Comparison of ENCODE assay signal across 21 mouse cellular contexts in the genomic region with DNA sequence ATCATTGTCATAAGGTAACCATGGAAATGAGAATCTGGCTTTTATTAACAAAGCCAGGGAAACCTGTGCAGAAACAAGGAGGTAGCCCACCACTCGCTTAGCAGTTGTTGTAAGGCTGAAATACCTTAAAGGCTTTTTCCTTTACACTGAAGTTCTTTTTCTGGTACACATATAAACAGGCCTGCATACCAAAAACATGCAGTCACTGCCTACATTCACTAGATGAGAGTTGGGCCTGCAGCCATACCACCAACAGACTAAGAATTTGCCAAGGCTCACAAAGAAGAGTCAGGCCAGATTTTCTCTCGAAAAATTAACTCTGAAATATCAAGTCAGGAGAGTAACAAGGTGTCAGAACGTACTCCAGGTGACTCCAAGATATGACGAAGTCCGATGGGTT.
DNase-seq lines count a peak whose midpoint lies in the region; ATAC-seq and TF ChIP-seq lines count a peak whose summit lies in the region.
"Had no signal": no experiment of that assay in that cellular context is flagged by ENCODE, and none has a peak within 500 bp of the region (broad histone marks: within the 10 kb centered on the region; RNA-seq: fewer than 3 reads in every experiment).

No protein-coding gene starts in this region.

- no peak overlapping the region for H3K4me3 ChIP-seq in kidney, adult 2 months (ENCODE audit: insufficient read depth, low read depth, low read length)
- no peak overlapping the region for H3K4me3 ChIP-seq in embryonic facial prominence, embryonic 15.5 days (replicated peaks)
- H3K4me3 ChIP-seq in midbrain, embryonic 13.5 days (replicated peaks): no peak overlapping the region
- H3K4me3 ChIP-seq: forebrain, embryonic 13.5 days; heart, embryonic 15.5 days; hindbrain, embryonic 12.5 days; layer of hippocampus, adult 2 months; limb, embryonic 15.5 days; midbrain, embryonic 15.5 days had no signal

- no peak for DNase-seq in kidney, adult 2 months
- DNase-seq in kidney, adult 11 months: no peak
- DNase-seq in NIH3T3 (ENCODE audit: low read depth): peak; percentile 90
- DNase-seq in lung, postnatal 36 days: peak; percentile 11
- no peak for DNase-seq in adrenal gland, adult 8-10 months
- DNase-seq: adrenal gland, adult 2 months; cerebellum, adult 11-12 months; heart, adult 11 months; kidney, postnatal 10 days; retina, postnatal 1 day; thymus, postnatal 4 days had no signal

- peaks cover 6% of the 10 kb centered on the region; the same call in 1 of the 2 replicates for H3K4me1 ChIP-seq in kidney, adult 2 months (ENCODE audit: control insufficient read depth, insufficient read depth, low read length)
- H3K4me1 ChIP-seq in embryonic facial prominence, embryonic 15.5 days: no peaks in the 10 kb centered on the region
- H3K4me1 ChIP-seq in midbrain, embryonic 13.5 days (replicated peaks): no peaks in the 10 kb centered on the region
- H3K4me1 ChIP-seq: forebrain, embryonic 13.5 days; heart, embryonic 15.5 days; hindbrain, embryonic 12.5 days; limb, embryonic 15.5 days; midbrain, embryonic 15.5 days had no signal

- H3K27me3 ChIP-seq in kidney, adult 2 months (replicated peaks; ENCODE audit: control insufficient read depth, insufficient read depth, low read length): no peaks in the 10 kb centered on the region
- H3K27me3 ChIP-seq in embryonic facial prominence, embryonic 15.5 days: no peaks in the 10 kb centered on the region
- no peaks in the 10 kb centered on the region for H3K27me3 ChIP-seq in midbrain, embryonic 13.5 days
- H3K27me3 ChIP-seq: forebrain, embryonic 13.5 days; heart, embryonic 15.5 days; hindbrain, embryonic 12.5 days; limb, embryonic 15.5 days; midbrain, embryonic 15.5 days had no signal

- no peaks in the 10 kb centered on the region for H3K36me3 ChIP-seq in kidney, adult 2 months (ENCODE audit: control insufficient read depth, insufficient read depth, low read length)
- no peaks in the 10 kb centered on the region for H3K36me3 ChIP-seq in embryonic facial prominence, embryonic 15.5 days
- H3K36me3 ChIP-seq in midbrain, embryonic 13.5 days: no peaks in the 10 kb centered on the region
- H3K36me3 ChIP-seq: G1E; heart, embryonic 15.5 days; hindbrain, embryonic 12.5 days; limb, embryonic 15.5 days; midbrain, embryonic 15.5 days had no signal

- no peak for TF ChIP-seq POLR2A in kidney, adult 2 months (IDR thresholded peaks at IDR 0.05; ENCODE audit: low read depth, low read length)

- H3K4me2 ChIP-seq in embryonic facial prominence, embryonic 15.5 days (replicated peaks): no peak overlapping the region
- no peak overlapping the region for H3K4me2 ChIP-seq in midbrain, embryonic 13.5 days (replicated peaks)
- H3K4me2 ChIP-seq: forebrain, embryonic 13.5 days; heart, embryonic 15.5 days; hindbrain, embryonic 12.5 days; limb, embryonic 15.5 days; midbrain, embryonic 15.5 days had no signal

- WGBS in kidney, adult 2 months: 81% methylated on average over 5 of the region's 5 CpGs
- 48% methylated on average over 5 of the region's 5 CpGs for WGBS in embryonic facial prominence, embryonic 15.5 days
- WGBS in midbrain, embryonic 13.5 days: 85% methylated on average over 5 of the region's 5 CpGs

- H3K27ac ChIP-seq in kidney, adult 2 months (ENCODE audit: insufficient read depth, low read depth, low read length): peak overlapping the region; percentile 9; the same call in 1 of the 2 replicates
- H3K27ac ChIP-seq in embryonic facial prominence, embryonic 15.5 days (replicated peaks): no peak overlapping the region
- H3K27ac ChIP-seq in midbrain, embryonic 13.5 days: no peak overlapping the region
- H3K27ac ChIP-seq: forebrain, embryonic 13.5 days; heart, embryonic 15.5 days; hindbrain, embryonic 12.5 days; layer of hippocampus, adult 2 months; limb, embryonic 15.5 days; midbrain, embryonic 15.5 days had no signal

- H3K9ac ChIP-seq in embryonic facial prominence, embryonic 15.5 days: no peak overlapping the region
- no peak overlapping the region for H3K9ac ChIP-seq in midbrain, embryonic 13.5 days (replicated peaks)
- H3K9ac ChIP-seq: forebrain, embryonic 13.5 days; heart, embryonic 15.5 days; hindbrain, embryonic 12.5 days; limb, embryonic 15.5 days; midbrain, embryonic 15.5 days had no signal

- TF ChIP-seq CTCF in kidney, adult 2 months (conservative IDR thresholded peaks at IDR 0.05; ENCODE audit: insufficient read depth, insufficient read length, low read depth, low read length): no peak

- ATAC-seq in embryonic facial prominence, embryonic 15.5 days (ENCODE audit: insufficient number of reproducible peaks, low FRiP score, low TSS enrichment, low read depth): 0 out of 2 replicates have a peak, but pooled peaks have one; percentile 60
- ATAC-seq in midbrain, embryonic 13.5 days: no peak
- ATAC-seq: CD4-positive, CD25-positive, alpha-beta regulatory T cell, adult 4 months; forebrain, embryonic 13.5 days; midbrain, embryonic 15.5 days had no signal

- H3K9me3 ChIP-seq in embryonic facial prominence, embryonic 15.5 days (replicated peaks): no peaks in the 10 kb centered on the region
- no peaks in the 10 kb centered on the region for H3K9me3 ChIP-seq in midbrain, embryonic 13.5 days
- H3K9me3 ChIP-seq: forebrain, embryonic 13.5 days; heart, embryonic 15.5 days; hindbrain, embryonic 12.5 days; limb, embryonic 15.5 days; midbrain, embryonic 15.5 days had no signal

Comparison
In these comparisons a context has a peak if more than half of its experiments do, and no peak if none do; other contexts are left out.
1. DNase-seq: peak in NIH3T3 (single experiment) and lung, postnatal 36 days (single experiment); none in kidney, adult 2 months (single experiment), kidney, adult 11 months (single experiment) and adrenal gland, adult 8-10 months (single experiment).